Mouse (Mus musculus): ENCODE results near the gene Aurkb.
"Not testable (repeated sequence)": the region's sequence is repeated elsewhere in the genome, so short reads cannot be mapped to it uniquely, and the experiment has no call there.

Aurkb gene

GRCm38 (mm10) chr11:69045531-69046394 lies at the start of gene Aurkb:
Aurkb (plus strand) TSS chr11:69045647.
- CTCF ChIA-PET, result interaction anchor here (0.6 to 1.4 kb wide), 2 partner anchors 20 to 76 kb away, joined by 4 to 13 read pairs; no protein-coding TSS in a partner anchor

- CTCF ChIA-PET, result no interaction called here
Observed at GRCm38 (mm10) chr11:68997080-68997479, 48.4 kb upstream of the Aurkb start.

- CTCF ChIA-PET, result not testable (repeated sequence)
Observed at GRCm38 (mm10) chr11:69002782-69003181, 42.7 kb upstream of the Aurkb start.

GRCm38 (mm10) chr11:69003592-69003991 lies 41.9 kb upstream of the Aurkb start:
- CTCF ChIA-PET, result interaction anchor here (0.5 kb wide), 1 partner anchor 146 kb away, joined by 10 read pairs; no protein-coding TSS in a partner anchor

- CTCF ChIA-PET, result interaction anchor here (0.6 kb wide), 1 partner anchor 193 kb away, joined by 3 read pairs; no protein-coding TSS in a partner anchor
Observed at GRCm38 (mm10) chr11:69005193-69005592, 40.3 kb upstream of the Aurkb start.

GRCm38 (mm10) chr11:69006575-69006974 lies 38.9 kb upstream of the Aurkb start:
- CTCF ChIA-PET, result interaction anchor here (0.5 kb wide), 1 partner anchor 982 kb away, joined by 3 read pairs; no protein-coding TSS in a partner anchor

GRCm38 (mm10) chr11:69008182-69009121 lies 37.0 kb upstream of the Aurkb start, which contains the start of gene Pfas:
Pfas (minus strand) TSS chr11:69008460.
- CTCF ChIA-PET, result no interaction called here

- CTCF ChIA-PET, result interaction anchor here (0.7 kb wide), 2 partner anchors 28 to 1956 kb away, joined by 3 to 5 read pairs; no protein-coding TSS in a partner anchor
Observed at GRCm38 (mm10) chr11:69009508-69009907, 35.9 kb upstream of the Aurkb start.

- CTCF ChIA-PET, result no interaction called here
Observed at GRCm38 (mm10) chr11:69010400-69011323, 34.8 kb upstream of the Aurkb start.

- CTCF ChIA-PET, result not testable (repeated sequence)
Observed at GRCm38 (mm10) chr11:69011445-69011844, 34.0 kb upstream of the Aurkb start.

- CTCF ChIA-PET, result interaction anchor here (1.1 kb wide), 1 partner anchor 17 kb away, joined by 3 read pairs; no protein-coding TSS in a partner anchor
Observed at GRCm38 (mm10) chr11:69012071-69012601, 33.3 kb upstream of the Aurkb start.

- CTCF ChIA-PET, result interaction anchor here (0.5 kb wide), 1 partner anchor 45 kb away, joined by 4 read pairs; no protein-coding TSS in a partner anchor
Observed at GRCm38 (mm10) chr11:69015644-69016441, 29.6 kb upstream of the Aurkb start, which contains the start of gene Ctc1. Ctc1 (plus strand) TSS chr11:69015911.

- CTCF ChIA-PET, result interaction anchor here (0.5 kb wide), 1 partner anchor 44 kb away, joined by 4 read pairs; no protein-coding TSS in a partner anchor
Observed at GRCm38 (mm10) chr11:69016755-69017154, 28.7 kb upstream of the Aurkb start.

GRCm38 (mm10) chr11:69020691-69021090 lies 24.8 kb upstream of the Aurkb start:
- CTCF ChIA-PET, result no interaction called here

- CTCF ChIA-PET, result no interaction called here
Observed at GRCm38 (mm10) chr11:69026562-69026961, 18.9 kb upstream of the Aurkb start.

GRCm38 (mm10) chr11:69028805-69029204 lies 16.6 kb upstream of the Aurkb start:
- CTCF ChIA-PET, result interaction anchor here (0.7 kb wide), 1 partner anchor 30 kb away, joined by 6 read pairs; no protein-coding TSS in a partner anchor

GRCm38 (mm10) chr11:69033552-69033951 lies 11.9 kb upstream of the Aurkb start:
- CTCF ChIA-PET, result interaction anchor here (0.5 kb wide), 1 partner anchor 20 kb away, joined by 3 read pairs; no protein-coding TSS in a partner anchor

GRCm38 (mm10) chr11:69034585-69034984 lies 10.9 kb upstream of the Aurkb start:
- CTCF ChIA-PET, result no interaction called here

GRCm38 (mm10) chr11:69035411-69035810 lies 10.0 kb upstream of the Aurkb start:
- CTCF ChIA-PET, result interaction anchor here (0.7 kb wide), 1 partner anchor 110 kb away, joined by 3 read pairs; no protein-coding TSS in a partner anchor
